Mouse (Mus musculus) lung, adult 18-20 months (tissue): ENCODE data around the gene Gm20388.
"Not testable (repeated sequence)": the region's sequence is repeated elsewhere in the genome, so short reads cannot be mapped to it uniquely, and the experiment has no call there.

Experiments
- DNase-seq, 2 experiments: peaks; one replicate each; pipeline ENCODE4 v3.0.0; 2022; ENCODE audit warnings: mixed read lengths in 2 of 2

The Gm20388 gene

GRCm38 (mm10) chr8:123248596-123248995, 3338.0 kb downstream of the Gm20388 start:
- DNase-seq = no peak

- no peak for DNase-seq
These were observed 3340.3 kb downstream of the Gm20388 start for GRCm38 (mm10) chr8:123250940-123251339.

- no peak for DNase-seq
These were observed 3342.3 kb downstream of the Gm20388 start for GRCm38 (mm10) chr8:123252925-123253324.

- DNase-seq = peak in 1 of 2 experiments; percentile 25
These were observed 3342.9 kb downstream of the Gm20388 start for GRCm38 (mm10) chr8:123253451-123254098.

- peak; percentile 82 to 84 for DNase-seq
These were observed 3343.7 kb downstream of the Gm20388 start, which contains the start of the genes Zfp276 and Vps9d1 for GRCm38 (mm10) chr8:123254099-123254885. TSS of gene Zfp276 (plus strand) at chr8:123254195. TSS of gene Vps9d1 (minus strand) at chr8:123254348.

- no peak for DNase-seq
These were observed 3344.5 kb downstream of the Gm20388 start for GRCm38 (mm10) chr8:123255170-123255569.

- no peak for DNase-seq
These were observed 3346.5 kb downstream of the Gm20388 start for GRCm38 (mm10) chr8:123257114-123257513.

- not testable (repeated sequence) for DNase-seq
These were observed 3347.0 kb downstream of the Gm20388 start for GRCm38 (mm10) chr8:123257593-123257992.

- DNase-seq = no peak
These were observed 3357.4 kb downstream of the Gm20388 start for GRCm38 (mm10) chr8:123267926-123268656.

- no peak for DNase-seq
These were observed 3360.5 kb downstream of the Gm20388 start for GRCm38 (mm10) chr8:123271147-123271546.

- no peak for DNase-seq
These were observed 3361.3 kb downstream of the Gm20388 start for GRCm38 (mm10) chr8:123271901-123272300.

- no peak for DNase-seq
These were observed 3363.8 kb downstream of the Gm20388 start for GRCm38 (mm10) chr8:123274447-123274846.

- no peak for DNase-seq
These were observed 3364.5 kb downstream of the Gm20388 start for GRCm38 (mm10) chr8:123275096-123275495.

- no peak for DNase-seq
These were observed 3367.8 kb downstream of the Gm20388 start for GRCm38 (mm10) chr8:123278445-123278844.

- no peak for DNase-seq
These were observed 3369.2 kb downstream of the Gm20388 start for GRCm38 (mm10) chr8:123279828-123280227.

- DNase-seq = no peak
These were observed 3369.9 kb downstream of the Gm20388 start for GRCm38 (mm10) chr8:123280302-123281094.

- not testable (repeated sequence) for DNase-seq
These were observed 3372.4 kb downstream of the Gm20388 start for GRCm38 (mm10) chr8:123282994-123283393.

- peak; percentile 15 to 19 for DNase-seq
These were observed 3373.3 kb downstream of the Gm20388 start for GRCm38 (mm10) chr8:123283991-123284390.

- no peak for DNase-seq
These were observed 3373.9 kb downstream of the Gm20388 start for GRCm38 (mm10) chr8:123284493-123284892.

- DNase-seq = no peak
These were observed 3376.7 kb downstream of the Gm20388 start for GRCm38 (mm10) chr8:123287362-123287761.

GRCm38 (mm10) chr8:123290166-123290565, 3379.5 kb downstream of the Gm20388 start:
- DNase-seq = peak in 1 of 2 experiments; percentile 23

GRCm38 (mm10) chr8:123290679-123291078, 3380.0 kb downstream of the Gm20388 start:
- no peak for DNase-seq
